Mouse (Mus musculus) myocyte (in vitro differentiated cells): ENCODE measurements around the gene Vwa8.

Experiments
- CEBPB ChIP-seq: IDR thresholded peaks from 2 replicates; pipeline ENCODE4 v1.6.1; 2011; ENCODE audit warnings: mild to moderate bottlenecking, moderate library complexity; ENCODE audit not compliant: poor library complexity, insufficient read depth, severe bottlenecking
- E2F4 ChIP-seq: IDR thresholded peaks from one replicate; pipeline ENCODE4 v1.6.1; 2011; ENCODE audit warnings: mild to moderate bottlenecking, control low read depth, moderate library complexity; ENCODE audit not compliant: insufficient read depth
- MAX ChIP-seq: IDR thresholded peaks from one replicate; pipeline ENCODE4 v1.6.1; 2011; ENCODE audit warnings: low read depth, mild to moderate bottlenecking, control low read depth
- MYOD1 ChIP-seq, 3 experiments: IDR thresholded peaks; one replicate each; pipeline ENCODE4 v1.6.1; 2011; ENCODE audit warnings: control low read depth in 2 of 3, low read depth in 2 of 3, mild to moderate bottlenecking in 2 of 3, moderate library complexity in 1 of 3; ENCODE audit not compliant: insufficient read length in 2 of 3, control insufficient read depth in 1 of 3
- MYOG ChIP-seq, 3 experiments: IDR thresholded peaks; one replicate each; pipeline ENCODE4 v1.6.1; 2011; ENCODE audit warnings: control low read depth in 2 of 3, low read depth in 2 of 3, mild to moderate bottlenecking in 2 of 3; ENCODE audit not compliant: insufficient read length in 2 of 3, control insufficient read depth in 1 of 3, insufficient read depth in 1 of 3
- POLR2A ChIP-seq: IDR thresholded peaks from one replicate; pipeline ENCODE4 v1.6.1; 2011; ENCODE audit warnings: low read depth, mild to moderate bottlenecking, control low read depth, moderate library complexity; ENCODE audit not compliant: insufficient read length
- REST ChIP-seq: IDR thresholded peaks from one replicate; pipeline ENCODE4 v1.6.1; 2011; ENCODE audit warnings: mild to moderate bottlenecking, control low read depth, moderate library complexity; ENCODE audit not compliant: insufficient read depth, insufficient read length
- TCF12 ChIP-seq: IDR thresholded peaks from one replicate; pipeline ENCODE4 v1.6.1; 2011; ENCODE audit warnings: mild to moderate bottlenecking, control low read depth; ENCODE audit not compliant: poor library complexity, insufficient read depth, severe bottlenecking
- USF1 ChIP-seq: IDR thresholded peaks from one replicate; pipeline ENCODE4 v1.6.1; 2011; ENCODE audit warnings: low read depth, mild to moderate bottlenecking, control low read depth, moderate library complexity

DNA sequence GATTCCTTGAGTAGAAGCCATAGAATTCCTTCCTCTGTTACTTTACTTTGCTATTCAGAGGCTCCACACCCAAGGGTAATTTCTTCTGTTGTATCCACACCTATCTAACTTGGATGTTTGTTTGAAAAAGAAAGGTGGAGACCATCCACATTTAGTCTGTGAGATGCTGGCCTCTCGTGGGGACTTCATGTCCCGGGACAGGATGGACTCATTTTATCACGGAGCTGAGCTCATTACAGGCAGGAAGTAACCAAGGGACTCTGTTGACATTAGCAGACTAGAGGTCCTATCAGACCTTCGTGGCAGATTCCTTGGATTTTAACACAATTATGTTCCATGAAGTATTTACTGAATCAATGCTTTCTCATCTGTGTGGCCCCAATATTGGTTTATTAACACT lies 379.1 kb downstream of the Vwa8 start:
- no peak for TF ChIP-seq USF1
- TF ChIP-seq CEBPB: no peak
- TF ChIP-seq POLR2A: no peak
- TF ChIP-seq MYOD1 (IDR thresholded peaks at IDR 0.05; ENCODE audit: control insufficient read depth in 1 of 3, insufficient read length in 2 of 3, low read depth in 2 of 3): no peak
- TF ChIP-seq E2F4: no peak
- no peak for TF ChIP-seq MAX
- no peak for TF ChIP-seq MYOG (IDR thresholded peaks at IDR 0.05; ENCODE audit: control insufficient read depth in 1 of 3, insufficient read depth in 1 of 3, insufficient read length in 2 of 3, low read depth in 2 of 3)
- no peak for TF ChIP-seq REST
- no peak for TF ChIP-seq TCF12
